Mouse (Mus musculus) embryo, embryonic 10.5 days (tissue): ENCODE results near the gene Brd3.
A peak's percentile ranks its signal among the peaks of the same experiment; 100 is the strongest.

Experiments used
- DNase-seq: peaks from one replicate; pipeline ENCODE4 v3.0.0-alpha.2; 2015; ENCODE audit warnings: low spot score

Brd3 gene

DNA sequence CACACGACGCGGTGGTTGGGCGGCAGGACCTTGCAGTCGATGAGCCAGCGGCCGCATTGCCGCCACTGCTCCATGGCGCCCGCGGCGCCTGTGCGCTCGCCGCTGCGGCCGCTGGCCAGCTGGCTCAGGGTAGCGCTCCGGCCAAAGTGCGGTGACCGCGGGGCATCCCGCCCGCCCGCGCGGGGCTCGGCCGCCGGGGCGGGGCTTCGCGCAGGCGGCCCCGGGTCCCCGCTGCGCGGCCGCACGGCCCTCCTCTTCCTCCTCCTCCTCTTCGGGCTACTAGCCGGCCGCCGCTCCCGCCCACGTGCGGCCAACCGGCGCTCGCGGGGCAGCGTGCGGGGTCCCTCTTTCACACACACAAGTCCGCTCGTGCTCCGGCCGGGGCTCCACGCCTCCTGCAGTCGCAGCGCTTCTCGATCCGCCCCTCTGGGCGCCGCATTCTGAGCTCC, 81.0 kb downstream of the Brd3 start:
- DNase-seq = peak; percentile 62

DNA sequence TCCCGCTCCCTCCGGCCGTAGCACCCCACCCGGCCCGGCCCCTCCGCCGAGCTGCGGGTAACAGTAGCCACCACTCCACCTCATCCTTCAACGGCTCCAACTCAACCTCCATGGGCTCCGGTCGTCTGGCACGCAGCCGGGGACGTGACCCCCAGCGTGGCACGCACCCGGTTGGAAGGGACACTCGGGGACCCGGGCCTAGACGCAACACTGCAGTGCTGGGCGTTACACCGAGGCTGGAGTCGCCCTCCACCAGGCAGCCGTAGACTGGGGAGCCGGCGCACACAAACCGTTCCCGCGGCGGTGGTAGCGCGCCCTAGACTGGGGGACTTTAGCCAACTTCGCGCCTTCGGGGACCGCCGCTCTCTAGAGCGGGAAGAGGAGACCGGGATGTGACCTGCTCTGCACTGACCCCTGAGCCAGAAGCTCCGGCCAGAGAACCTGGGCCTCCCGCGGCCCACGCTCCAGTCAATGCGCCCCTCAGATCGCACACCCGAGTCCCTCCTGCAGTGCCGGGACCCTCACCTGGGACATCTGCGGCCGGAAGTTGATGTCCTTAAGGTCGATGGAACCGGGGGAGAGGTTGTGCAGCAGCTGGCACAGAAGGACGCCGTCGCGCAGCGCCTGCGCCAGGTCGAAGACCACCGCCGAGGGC, 81.6 kb downstream of the Brd3 start:
- no peak for DNase-seq

DNA sequence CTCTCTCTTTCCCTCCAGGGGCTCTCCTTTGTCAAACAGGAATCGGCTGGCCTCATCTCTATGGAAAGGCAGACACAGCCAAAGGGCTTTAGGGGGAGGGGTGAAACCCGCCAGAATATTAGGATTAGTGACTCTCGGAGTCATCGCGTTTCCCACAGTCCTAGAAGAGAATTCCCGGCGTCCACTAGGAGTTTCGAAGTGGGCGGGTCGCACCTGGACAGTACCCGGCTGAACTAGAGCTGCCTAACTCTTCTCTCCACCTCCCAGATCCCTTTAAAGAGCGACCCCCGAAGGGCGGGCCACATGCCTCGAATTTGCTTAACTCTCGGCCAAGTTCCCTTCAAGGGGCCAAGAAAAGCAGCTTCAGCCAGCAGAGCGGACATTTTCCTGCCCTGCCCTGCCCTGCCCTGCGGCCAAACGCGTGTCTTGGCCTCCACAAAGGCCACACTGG, 82.3 kb downstream of the Brd3 start:
- peak; percentile 86 for DNase-seq

DNA sequence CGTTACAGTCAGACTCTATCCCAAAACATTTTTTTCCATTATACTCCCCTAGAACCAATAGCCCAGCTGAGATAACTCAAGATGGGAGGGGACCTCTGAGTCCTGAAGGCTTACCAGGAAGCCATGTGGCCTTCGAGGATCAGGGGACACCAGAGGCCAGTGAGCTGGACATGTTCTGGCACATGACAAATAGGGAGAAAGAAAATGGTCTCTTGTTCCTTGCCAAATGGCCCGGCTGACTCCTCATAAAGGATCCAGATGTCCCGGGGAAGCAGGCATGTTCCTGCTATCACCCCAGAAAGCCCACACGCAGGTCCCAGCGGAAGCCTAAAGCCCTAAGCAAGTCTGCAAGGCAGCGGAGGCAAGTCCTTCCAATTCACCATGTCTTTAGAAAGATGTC, 83.9 kb downstream of the Brd3 start:
- DNase-seq = no peak

DNA sequence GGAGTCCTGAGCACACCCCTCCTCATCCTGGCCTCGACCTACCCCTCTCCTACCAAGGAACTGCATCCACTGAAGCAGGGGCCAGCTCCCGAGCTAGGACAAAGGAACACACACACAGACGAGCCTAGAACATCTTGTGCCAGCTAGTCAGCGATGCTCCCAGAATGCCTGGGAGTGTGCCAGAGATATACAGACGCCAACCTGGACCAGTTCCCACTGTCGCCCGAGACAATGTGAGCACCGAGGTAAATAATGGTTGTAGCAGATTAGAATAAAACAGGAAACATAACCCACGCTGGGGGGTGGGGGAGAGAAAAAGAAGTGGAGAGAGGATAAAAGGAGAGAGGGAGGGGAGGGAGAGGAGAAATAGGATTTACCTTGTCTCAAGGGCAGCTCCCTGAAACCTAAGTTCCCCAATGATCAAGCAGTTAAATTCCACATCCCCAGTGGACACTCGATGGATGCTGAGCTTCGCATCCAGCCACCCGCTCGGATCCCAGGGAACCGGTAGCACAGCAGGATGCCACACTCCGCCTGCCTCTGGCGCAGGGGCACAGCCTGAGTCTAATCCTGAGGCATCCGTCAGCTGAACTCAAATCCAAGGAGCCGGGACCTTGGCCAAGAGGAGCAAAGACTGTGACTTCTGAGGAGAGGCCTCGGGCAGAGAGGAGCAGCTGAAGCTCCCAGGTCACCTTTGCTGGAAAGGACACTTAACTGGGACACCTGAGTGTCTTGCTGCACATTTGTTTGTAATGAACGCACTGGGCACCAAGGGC, 86.0 kb downstream of the Brd3 start:
- DNase-seq = no peak

DNA sequence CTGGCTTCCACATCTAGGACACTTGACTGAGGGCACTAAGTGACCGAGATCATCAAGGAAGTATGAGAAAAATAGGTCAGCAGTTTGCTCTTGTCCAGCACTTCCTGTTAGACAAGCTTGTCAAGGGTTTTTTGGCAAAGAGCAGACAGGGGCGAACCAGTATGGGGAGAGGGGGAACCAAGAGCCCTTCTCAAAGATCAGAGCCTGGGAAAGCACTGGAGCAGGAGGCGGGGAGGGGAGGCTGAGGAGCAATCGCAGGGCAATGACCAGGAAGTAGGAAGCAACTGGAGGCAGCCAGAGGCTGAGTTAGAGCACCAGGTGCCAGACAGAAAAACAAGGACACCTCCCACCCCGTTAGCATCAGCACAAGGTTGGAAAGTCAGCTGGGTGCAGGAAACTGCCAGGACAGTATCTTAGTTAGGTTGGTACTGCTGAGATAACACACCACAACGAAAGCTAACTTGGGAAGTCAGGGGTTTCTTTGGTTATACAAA, 88.8 kb downstream of the Brd3 start:
- no peak for DNase-seq

DNA sequence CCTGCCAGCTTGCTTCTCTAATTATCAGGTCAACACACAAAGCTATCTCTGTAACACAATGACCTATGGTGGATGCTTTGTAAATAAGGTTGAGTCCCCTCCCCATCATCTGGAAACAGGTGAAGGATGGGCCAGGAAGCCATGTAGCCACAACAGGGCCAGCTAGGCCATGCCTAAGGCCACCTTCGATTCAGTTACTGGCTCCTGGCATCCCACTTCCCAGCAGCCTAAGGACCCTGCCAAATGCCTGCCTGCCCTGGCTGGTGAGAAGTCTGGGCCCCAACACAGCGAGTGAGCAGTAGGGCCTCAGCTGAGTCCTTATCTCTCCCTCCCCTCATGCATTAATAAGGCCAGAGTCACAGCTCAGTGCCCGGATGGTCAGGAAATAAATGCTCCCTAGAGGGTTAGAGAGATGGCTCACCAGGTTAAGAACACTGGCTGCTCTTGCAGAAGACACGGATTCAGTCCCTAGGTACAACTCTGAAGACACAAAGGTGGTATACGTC, 89.8 kb downstream of the Brd3 start:
- DNase-seq = no peak

DNA sequence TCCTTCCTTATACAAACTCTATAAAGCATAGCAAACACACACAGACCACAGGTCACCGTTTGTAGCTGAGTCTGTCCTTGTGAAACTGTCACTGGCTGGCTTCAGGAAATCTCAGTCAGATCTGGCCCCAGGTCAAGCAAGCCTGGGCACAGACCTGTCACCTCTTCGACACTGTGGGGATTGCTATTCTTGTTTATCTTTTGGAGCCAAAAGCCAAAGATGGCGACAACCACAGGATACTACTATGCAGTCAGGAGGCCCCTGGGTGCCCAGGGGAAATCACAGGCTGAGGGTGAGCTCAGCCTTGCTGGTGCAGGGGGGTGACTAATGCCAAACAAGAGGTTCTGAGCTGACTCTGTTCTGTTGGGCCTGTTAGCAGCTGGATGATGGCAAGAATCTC, 91.0 kb downstream of the Brd3 start:
- no peak for DNase-seq

DNA sequence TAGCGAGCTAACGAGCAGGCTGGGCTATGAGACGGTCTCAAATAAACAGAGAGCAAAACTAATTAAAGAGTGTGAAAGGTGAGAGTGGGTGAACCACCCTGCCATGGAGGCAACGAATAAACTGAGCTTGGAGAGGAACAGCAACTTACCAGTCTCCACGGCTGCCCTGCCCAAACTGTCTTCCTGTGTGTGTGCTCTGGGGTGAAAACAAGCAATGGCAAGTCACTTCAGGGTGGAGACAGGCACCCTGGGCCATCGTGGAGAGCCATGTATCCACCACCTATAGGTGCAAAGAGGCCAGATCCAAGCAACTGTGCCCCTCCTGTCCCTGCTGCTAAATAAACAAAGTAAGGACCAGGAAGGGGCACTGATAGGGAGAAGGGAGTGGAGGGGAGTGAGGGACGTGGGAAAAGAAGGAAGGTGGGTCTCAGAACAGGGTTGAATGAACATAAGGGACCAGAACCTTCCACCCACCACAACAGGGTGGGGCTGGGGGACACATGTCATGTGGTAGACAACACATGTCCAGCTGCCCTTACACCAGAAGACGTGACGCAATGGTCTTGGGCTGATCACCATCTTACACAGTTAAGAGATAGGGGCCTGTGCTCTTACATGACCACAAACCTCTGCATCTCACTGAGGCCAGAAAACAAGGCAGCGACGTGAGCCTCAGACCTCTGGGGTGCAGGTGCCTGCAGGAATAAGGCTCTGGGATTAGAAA, 92.2 kb downstream of the Brd3 start:
- DNase-seq = no peak

DNA sequence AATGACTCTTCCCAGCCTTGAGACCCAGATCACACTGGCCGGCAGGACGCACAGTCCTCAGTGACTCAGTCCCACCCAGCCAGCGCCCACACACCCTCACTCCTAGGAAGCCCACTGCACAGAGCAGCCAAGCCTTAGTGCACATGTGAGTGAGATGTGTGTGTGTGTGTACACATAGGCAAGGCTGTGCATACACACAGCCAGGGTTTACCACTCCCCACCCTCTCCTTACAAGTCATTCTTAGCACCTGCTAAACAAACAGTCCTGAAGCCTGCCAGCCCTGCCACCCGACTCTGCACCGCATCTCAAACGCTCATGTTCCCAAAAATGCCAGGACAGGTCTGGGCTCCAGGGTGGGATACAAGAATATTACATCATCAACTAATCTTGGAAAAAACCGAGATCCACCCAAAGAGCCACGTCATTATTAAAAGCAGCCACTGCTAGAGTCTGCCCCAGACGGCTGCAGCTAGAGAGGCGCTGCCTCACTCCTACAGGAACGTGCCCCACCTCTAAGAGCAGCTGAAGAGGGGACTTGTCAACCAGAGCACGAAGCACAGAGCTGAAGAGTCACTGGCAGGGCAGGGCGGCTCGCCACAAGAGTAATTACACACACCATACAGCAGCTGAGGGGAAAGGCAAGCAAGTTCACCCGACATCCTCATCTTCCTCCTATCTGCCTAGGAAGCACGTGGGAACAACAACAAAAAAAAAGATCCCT, 93.4 kb downstream of the Brd3 start:
- DNase-seq = peak; percentile 62

DNA sequence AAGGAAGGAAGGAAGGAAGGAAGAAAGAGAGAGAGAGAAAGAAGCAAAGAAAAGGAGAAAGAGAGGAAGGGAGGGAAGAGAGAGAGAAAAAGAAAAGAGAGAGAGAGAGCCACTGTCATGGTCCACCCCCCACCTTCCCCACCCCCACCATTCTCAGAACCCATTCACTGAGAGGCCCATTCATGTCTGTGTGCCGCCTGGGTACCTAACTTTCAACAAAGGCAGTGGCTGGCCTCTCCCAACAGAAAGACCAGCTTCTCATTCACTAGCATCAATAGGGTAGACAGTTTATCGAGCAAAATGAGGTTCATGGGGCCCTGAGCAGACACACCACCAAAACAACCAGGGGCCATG, 93.9 kb downstream of the Brd3 start:
- peak; percentile 59 for DNase-seq

DNA sequence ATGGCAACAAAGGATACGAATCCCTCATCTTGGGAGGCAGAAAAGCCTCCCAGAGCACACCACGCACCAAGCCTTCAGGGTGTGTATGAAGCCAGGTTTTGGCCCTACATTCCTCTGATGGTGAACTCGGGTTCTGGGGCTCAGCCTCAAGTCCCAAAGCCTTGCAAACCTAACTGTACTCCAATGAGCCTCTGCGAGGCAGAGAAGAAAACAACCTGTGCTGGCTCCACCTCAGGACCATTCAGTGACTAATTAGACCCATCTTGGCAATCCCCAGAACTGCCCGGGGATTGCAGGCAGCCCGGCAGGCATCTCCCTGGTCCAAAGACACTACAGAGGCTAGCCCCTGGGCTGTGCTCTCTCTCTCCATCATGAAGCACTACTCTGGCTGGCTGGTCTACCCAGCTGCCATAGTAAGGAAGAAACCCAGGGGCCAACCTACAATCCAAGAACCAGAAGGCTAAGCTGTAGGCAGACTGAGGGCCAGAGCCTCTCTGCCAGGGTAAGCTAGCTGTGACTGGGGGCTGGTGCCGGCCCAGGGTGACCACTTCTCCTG, 95.1 kb downstream of the Brd3 start:
- no peak for DNase-seq

DNA sequence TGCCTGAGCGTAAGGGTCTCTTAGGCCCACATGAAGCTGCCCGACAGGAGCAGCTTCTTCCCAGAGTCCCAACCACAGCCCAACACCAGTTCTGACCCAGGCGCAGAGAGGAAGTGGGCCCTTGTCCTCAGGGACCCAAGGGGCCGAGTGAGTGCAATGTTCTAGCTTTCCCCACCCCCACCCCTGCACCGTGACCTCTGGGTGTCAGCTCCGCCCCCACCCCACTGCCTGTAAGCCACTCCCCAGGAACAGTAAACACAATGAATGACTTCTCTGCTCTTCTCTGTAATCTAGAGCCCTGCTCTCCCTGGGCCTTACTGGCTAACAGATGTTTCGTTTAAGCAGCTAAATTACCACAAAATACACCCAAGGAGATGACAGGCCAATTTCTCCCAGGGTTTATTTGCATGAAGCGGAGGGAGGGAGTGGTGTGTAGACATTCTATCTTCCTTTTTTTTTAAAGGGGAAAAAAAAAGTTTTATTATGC, 95.7 kb downstream of the Brd3 start:
- peak; percentile 75 for DNase-seq

DNA sequence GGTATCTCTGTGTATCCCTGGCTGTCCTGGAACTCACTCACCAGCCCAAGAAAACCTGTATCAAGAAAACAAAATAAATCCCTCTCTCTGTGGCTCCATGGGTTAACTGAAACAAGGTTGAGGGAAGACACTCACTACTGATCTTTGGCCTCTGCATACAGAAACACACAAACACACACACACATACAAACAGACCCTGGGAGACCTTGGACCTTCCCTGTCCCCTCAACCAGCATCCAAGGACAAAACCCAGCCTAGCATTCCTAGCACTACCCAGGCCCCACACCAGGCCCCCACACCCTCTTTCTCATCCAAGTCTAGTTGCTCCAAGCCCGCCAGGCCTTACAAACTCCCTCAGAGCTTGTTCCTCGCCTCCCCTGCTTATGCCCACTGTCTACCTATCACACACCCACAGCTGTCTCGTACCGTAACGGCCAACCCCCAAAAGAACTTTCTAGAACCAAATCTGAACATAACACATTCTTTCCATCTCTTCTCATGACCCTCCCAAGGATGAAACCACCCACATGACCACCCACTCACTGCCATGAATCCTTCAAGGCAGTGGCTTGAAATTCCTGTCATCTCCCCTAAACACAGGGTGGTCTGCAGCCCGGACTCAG, 96.8 kb downstream of the Brd3 start:
- no peak for DNase-seq

DNA sequence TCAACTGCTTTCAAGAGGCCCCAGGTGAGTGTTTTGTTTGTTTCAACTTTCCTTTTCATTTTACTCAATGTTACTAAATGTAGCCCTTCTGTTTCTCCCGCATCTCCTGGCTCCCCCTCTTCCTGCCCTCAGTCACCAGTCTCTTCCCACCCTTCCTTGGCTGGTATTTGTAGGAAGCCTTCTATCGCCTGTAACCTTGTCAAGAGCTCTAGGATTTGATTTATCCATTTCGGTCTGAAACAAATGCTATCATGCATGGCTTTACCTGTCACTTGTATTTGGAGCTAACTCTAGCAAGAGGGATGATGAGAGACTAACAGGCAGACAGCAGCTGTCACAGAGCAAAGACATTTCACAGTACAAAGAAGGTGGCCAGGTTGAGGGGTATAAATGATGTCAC, 99.3 kb downstream of the Brd3 start:
- no peak for DNase-seq

DNA sequence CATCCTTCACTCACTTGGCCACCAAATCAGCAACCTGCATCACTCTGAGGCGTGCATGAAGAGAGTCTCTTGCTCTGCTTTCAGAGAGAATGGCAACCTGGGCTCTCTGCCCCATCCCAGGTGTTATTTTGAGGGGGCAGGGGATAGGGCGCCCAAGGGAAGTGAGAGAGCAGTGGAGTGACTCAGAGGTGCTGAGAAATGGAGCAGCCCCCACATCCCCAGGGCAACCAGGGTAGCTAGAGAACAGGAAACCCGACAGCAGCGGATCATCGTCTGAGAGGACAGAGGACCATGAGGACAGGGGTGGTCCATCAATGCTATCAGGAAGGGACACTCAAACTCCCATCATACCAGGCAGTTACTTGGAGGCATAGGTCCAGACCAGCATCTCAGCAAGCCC, 100.5 kb downstream of the Brd3 start:
- DNase-seq = no peak

DNA sequence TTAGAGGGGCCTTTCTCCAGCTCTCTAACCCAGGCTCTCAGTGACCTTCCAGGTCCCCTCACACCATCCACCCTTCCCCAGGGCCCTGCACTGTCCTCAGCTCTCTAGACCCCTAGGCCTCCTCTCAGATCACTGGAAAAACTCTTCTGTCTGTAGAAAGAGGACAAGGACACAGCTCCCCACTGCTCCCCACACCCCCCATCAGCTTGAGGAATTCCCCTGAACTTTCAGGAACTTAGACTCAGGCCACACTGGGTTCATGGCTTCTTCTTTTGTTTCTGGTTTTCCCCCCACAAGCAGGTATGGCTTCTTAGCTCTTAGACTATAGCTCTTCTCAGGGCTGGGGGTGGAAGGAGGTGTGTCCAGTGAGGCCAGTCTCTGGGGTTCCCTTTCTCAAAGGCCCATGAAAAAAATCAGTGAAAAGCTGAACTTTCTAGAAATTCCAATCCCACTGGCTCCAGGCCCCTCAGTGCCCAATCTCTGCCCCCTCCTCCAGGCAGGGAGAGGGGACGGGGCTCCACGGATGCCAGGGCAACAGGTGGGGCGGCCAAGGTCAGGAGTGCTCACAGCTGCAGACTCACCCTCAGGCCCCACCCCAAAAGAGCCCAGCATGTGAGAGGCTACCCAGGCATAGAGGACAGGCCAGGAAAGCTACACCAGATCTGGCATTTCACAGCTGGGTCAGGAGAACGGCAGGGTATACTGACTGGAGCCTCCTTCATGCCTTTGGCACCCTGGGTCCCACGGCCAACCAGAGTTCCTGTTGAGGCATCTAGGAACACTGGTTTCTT, 102.2 kb downstream of the Brd3 start:
- DNase-seq = no peak

DNA sequence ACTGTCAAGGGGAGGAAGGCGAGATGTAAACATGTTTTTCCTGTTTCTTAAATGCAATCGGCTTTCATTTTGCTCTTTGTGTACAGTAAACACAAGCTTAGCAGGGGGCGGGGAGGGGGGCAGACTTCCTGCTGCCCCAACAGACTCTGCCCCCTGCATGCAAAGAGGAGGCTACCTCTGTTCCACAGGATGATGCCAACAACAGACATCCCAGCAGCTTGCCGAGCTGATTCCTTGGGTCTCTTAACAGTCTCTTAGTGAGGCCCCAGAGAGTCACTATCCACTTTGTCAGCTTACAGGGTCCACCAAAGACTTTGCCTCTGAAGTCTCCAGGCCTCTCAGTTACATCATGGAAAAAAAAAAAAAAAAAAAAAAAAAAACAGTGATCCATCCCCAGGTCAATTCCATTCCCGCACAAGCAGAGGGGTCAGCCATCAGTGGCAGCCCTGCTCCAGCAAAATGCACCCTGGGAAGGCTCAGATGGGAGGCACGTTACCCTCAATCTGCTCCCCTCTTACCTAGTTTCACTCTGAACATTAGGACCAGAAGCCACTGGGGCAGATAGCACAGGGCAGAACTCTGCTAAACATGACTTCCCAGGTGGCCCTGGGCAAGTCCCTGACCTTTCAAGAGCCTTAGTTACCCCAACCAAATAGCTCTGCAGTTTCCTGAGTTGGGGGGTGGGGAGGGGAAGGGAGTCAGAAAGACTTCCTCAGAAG, 102.9 kb downstream of the Brd3 start:
- DNase-seq = no peak

DNA sequence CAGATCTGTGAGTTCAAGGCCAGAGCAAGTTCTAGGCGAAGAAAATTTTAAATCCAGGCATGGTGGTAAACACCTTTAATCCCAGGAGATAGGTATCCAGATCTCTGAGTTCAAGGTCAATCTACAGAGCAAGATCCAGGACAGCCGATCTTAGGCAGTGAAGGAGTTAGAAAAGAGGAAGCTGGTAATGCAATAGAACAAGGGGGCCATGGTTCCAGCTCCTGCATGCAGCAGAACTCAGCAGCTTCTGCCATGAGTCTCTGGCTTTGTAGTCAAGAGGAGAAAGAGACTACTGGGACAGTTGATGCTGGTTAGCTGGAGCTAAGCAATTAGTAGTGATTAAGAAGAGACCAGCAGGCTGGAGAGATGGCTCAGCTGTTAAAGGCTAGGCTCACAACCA, 105.9 kb downstream of the Brd3 start:
- DNase-seq = no peak

DNA sequence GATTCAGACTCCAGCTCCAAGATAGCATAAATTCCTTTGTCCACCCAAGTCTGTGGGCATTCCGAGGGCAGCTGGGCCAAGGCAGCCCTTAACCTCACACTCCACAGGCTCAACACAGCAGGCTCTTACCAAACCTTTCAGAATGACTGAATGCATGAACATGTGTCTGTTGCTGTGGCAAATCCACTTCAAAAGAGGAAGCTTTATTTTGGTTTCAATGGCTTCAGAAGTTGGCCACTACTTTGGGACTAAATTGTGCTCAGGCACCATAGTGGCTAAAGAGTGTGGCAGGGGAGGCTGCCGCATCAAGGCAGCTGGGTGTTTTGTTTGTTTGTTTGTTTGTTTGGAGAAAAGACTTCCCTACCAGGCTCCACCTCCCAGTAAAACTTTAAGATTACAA, 107.4 kb downstream of the Brd3 start:
- DNase-seq = no peak
